Mouse (Mus musculus): ENCODE data around the gene 9330159F19Rik.

GRCm38 (mm10) chr10:29213534-29214100 lies 2.2 kb downstream of the 9330159F19Rik start:
- TF ChIP-seq CTCF (IDR thresholded peaks at IDR 0.05; ENCODE audit: insufficient read depth, low read depth, low read length) (no peak), POLR2A (IDR thresholded peaks at IDR 0.05; ENCODE audit: insufficient read depth, low read depth, low read length) (no peak)

Measured in olfactory bulb, adult 2 months (tissue).